Mouse (Mus musculus) forebrain, embryonic 13.5 days (tissue): Measurements from ENCODE around the gene Yars. TPM values are rescaled to one million over a fixed set of nuclear protein-coding genes. Genes with fewer than 3 reads are reported as not detected.

Experiments
- ATAC-seq: fragments of 200-750 bp; cut with Nextera tagmentation; 2 replicates; pipeline ENCODE4 v1.8.0; 2017
- H3K27ac ChIP-seq: fragments of 300-500 bp; sonication (generic); 2 replicates; pipeline ENCODE4 v1.5.1; 2015; ENCODE audit warnings: inconsistent platforms, mild to moderate bottlenecking, moderate library complexity
- H3K27me3 ChIP-seq: fragments of 300-500 bp; sonication (generic); 2 replicates; pipeline ENCODE4 v1.6.1; 2015; ENCODE audit warnings: mild to moderate bottlenecking, inconsistent platforms
- H3K36me3 ChIP-seq: fragments of 300-500 bp; sonication (generic); 2 replicates; pipeline ENCODE4 v1.6.1; 2015; ENCODE audit warnings: mild to moderate bottlenecking, inconsistent platforms; ENCODE audit not compliant: poor library complexity, severe bottlenecking
- H3K4me1 ChIP-seq: fragments of 300-500 bp; sonication (generic); 2 replicates; pipeline ENCODE4 v1.6.1; 2015; ENCODE audit warnings: inconsistent platforms
- H3K4me2 ChIP-seq: fragments of 300-500 bp; sonication (generic); 2 replicates; pipeline ENCODE4 v1.6.1; 2015; ENCODE audit warnings: inconsistent platforms, mild to moderate bottlenecking, moderate library complexity
- H3K4me3 ChIP-seq: fragments of 300-500 bp; sonication (generic); 2 replicates; pipeline ENCODE4 v1.5.1; 2015; ENCODE audit warnings: mild to moderate bottlenecking, inconsistent platforms
- H3K9ac ChIP-seq: fragments of 300-500 bp; sonication (generic); 2 replicates; pipeline ENCODE4 v1.6.1; 2015; ENCODE audit warnings: mild to moderate bottlenecking, inconsistent platforms
- H3K9me3 ChIP-seq: fragments of 300-500 bp; sonication (generic); replicated peaks from 2 replicates; pipeline ENCODE4 v1.6.1; 2016; ENCODE audit warnings: inconsistent platforms
- WGBS: fragments of 180-500 bp; shearing (Covaris S2); methylation state at CpG from one replicate; pipeline ENCODE4 v1.1.7; 2015; 5-methylcytosine and 5-hydroxymethylcytosine counted together
- polyA plus RNA-seq: library from polyadenylated mRNA; unstranded; fragments of >200 nt; fragmentation: Nextera tagmentation; extraction: Ambion mirVana; gene quantifications from 2 replicates; pipeline ENCODE4 v1.2.1, GENCODE M21; 2015

Yars gene
- polyA plus RNA-seq, result 100 and 106 TPM in 2 replicates

DNA sequence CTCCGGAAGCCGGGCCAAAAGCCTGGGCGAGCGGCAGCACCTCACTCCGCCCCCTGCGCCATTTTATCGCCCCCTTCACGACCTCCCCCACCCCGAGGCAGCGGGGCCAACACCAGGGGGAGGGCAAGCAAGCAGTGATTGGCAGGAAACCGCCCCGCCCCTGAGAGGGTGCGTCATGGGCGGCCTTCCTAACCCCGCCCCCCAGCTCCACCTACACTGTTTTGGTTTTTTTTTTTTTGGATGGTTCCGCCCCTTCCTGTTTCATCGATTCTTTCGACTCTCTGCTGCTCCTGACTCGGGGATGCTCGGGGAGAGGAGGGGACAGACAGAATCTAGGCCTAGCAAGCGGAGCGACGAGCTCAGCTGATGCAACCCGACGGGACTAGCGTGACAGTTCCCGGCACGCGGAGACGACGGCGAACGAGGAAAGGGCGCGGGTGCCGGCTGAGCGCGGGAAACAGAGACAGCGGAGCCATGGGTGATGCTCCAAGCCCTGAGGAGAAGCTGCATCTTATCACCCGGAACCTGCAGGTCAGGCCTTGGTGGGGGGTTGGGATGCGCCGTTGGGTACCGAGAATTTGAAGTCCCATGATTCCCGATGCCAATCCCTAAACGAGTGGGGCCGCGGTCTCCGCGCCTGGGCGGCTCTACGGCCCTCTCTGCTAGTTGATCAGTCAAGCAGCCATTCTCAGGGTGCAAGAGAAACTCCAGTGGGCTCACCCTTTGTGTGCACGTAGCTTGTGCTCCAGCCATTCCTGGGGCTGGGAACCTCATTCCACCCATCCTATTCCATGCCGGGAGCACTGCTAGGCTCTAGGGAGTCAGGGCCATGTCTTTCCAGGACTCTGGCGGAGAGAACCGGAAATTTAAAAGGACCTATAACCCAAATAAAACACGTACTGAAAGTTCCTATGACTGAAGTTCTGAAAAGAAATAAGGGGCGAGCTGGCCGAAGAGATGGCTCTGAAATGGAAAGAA is at the start of gene Yars, which contains the start of gene S100pbp:
Yars (plus strand) TSS at position 219 of the 978 bp plus-strand sequence.
S100pbp (minus strand) TSS at position 186 of the 978 bp plus-strand sequence.
- peak; percentile 85 for ATAC-seq
- under 1% methylated on average over 52 of the region's 58 CpGs for WGBS
- Histone ChIP-seq H3K27me3 (no peaks in the 10 kb centered on the region), H3K4me1 (peaks cover 27% of the 10 kb centered on the region), H3K27ac (peak within 1 kb of the TSS; percentile 87), H3K4me2 (peak within 1 kb of the TSS; percentile 92), H3K9me3 (no peaks in the 10 kb centered on the region), H3K9ac (peak within 1 kb of the TSS; percentile 85), H3K4me3 (peak within 1 kb of the TSS; percentile 80), H3K36me3 (peaks cover 15% of the 10 kb centered on the region)

GRCm38 (mm10) chr4:129140808-129141207 is 48.8 kb upstream of the Yars start:
- no peaks in the 10 kb centered on the region for H3K36me3 ChIP-seq
- H3K9me3 ChIP-seq, result no peaks in the 10 kb centered on the region
- no peak overlapping the region for H3K4me2 ChIP-seq
- H3K27me3 ChIP-seq, result peaks cover 35% of the 10 kb centered on the region
- H3K4me1 ChIP-seq, result peaks cover 48% of the 10 kb centered on the region
- 88% methylated on average over 4 of the region's 4 CpGs for WGBS
- no peak overlapping the region for H3K27ac ChIP-seq
- no peak overlapping the region for H3K9ac ChIP-seq
- H3K4me3 ChIP-seq, result no peak overlapping the region
- ATAC-seq, result no peak

DNA sequence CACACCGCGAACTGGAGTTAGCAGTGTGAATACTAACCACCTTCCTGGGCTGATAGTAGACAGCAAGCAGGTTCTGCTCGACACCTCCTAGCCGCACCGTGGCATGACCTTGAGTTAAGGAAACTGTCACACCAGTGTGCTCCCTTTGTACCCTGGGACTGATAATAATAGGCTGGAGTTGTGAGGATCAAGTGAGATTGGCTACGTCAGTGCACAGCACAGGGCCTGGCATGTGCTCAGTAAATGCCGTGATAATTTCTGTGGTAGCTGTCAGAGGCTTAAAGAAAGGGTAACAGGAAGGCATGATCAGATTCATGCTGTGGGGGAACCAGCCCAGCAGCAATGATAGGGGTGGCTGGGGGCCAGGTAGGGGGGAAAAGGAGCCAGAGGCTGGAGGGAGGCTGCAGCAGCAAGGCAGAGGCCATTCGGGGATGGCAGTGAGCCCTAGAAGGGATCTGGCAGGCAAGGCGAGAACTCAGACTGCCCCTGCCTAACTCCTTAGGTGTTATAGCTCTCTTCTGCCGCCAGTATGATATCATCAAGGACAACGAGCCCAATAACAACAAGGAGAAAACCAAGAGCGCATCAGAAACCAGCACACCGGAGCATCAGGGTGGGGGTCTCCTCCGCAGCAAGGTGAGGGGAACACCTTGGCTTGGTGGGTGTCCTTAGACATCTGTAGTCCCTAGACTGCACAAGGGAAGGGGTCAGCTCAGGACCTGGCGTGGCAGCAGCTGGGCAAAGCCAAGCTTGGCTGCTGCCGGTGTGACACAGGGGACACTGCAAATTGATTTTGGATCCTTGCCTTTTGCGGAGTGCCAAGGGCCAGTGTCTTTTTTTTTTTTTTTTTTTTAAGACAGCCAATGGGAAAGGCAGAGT is 47.8 kb upstream of the Yars start:
- H3K4me2 ChIP-seq, result no peak overlapping the region
- peaks cover 25% of the 10 kb centered on the region for H3K27me3 ChIP-seq
- no peak overlapping the region for H3K4me3 ChIP-seq
- peak overlapping the region; percentile 31; the same call in 1 of the 2 replicates for H3K27ac ChIP-seq
- WGBS, result 79% methylated on average over 17 of the region's 17 CpGs
- H3K9ac ChIP-seq, result no peak overlapping the region
- no peaks in the 10 kb centered on the region for H3K36me3 ChIP-seq
- peaks cover 40% of the 10 kb centered on the region for H3K4me1 ChIP-seq
- H3K9me3 ChIP-seq, result no peaks in the 10 kb centered on the region
- no peak for ATAC-seq

DNA sequence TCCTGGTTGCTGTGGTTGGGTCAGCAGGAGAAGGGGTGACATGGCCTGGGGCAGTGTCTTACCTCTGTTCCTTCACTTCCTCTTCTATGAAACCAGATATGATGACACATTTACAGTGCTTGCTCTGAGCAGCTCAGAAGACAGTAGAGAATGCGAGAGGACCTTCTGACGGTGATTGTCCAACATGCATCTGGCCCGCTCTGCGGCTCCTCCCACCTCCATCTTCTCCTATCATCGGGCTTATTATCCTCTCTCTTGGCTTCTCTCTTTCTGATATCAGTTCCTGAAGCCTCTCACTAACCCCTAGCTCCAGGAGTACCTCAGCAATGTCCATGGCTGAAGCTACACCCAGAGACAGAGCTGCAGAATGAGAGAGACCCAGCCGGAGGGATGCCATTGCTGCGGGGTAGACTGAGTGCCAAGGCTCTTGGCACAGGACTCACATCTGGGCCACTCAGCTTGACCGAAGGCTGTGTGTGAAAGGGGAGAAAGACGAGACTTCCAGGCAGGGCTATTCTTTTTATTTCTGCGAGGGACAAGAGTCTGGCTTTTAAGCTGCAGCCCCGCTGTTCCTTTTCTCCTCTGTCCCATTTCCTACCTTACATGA is 47.0 kb upstream of the Yars start:
- Histone ChIP-seq H3K9me3 (no peaks in the 10 kb centered on the region), H3K27me3 (peaks cover 18% of the 10 kb centered on the region), H3K36me3 (no peaks in the 10 kb centered on the region), H3K4me2 (no peak overlapping the region), H3K4me3 (no peak overlapping the region), H3K4me1 (peaks cover 36% of the 10 kb centered on the region), H3K27ac (no peak overlapping the region), H3K9ac (no peak overlapping the region)
- ATAC-seq, result no peak
- WGBS, result 86% methylated on average over 11 of the region's 11 CpGs

GRCm38 (mm10) chr4:129143509-129143908 is 46.1 kb upstream of the Yars start:
- peaks cover 3% of the 10 kb centered on the region; the same call in 1 of the 2 replicates for H3K36me3 ChIP-seq
- H3K27me3 ChIP-seq, result peaks cover 8% of the 10 kb centered on the region

GRCm38 (mm10) chr4:129144401-129145367 is 44.9 kb upstream of the Yars start:
- peak overlapping the region; percentile 70 for H3K27ac ChIP-seq
- peaks cover 14% of the 10 kb centered on the region for H3K36me3 ChIP-seq
- H3K9me3 ChIP-seq, result no peaks in the 10 kb centered on the region
- H3K27me3 ChIP-seq, result no peaks in the 10 kb centered on the region
- H3K4me3 ChIP-seq, result no peak overlapping the region
- 44% methylated on average over 16 of the region's 16 CpGs for WGBS
- peaks cover 44% of the 10 kb centered on the region for H3K4me1 ChIP-seq
- H3K4me2 ChIP-seq, result no peak overlapping the region
- ATAC-seq, result peak; percentile 80
- H3K9ac ChIP-seq, result no peak overlapping the region

More at GRCm38 (mm10) chr4:129143509-129143908, 46.1 kb upstream of the Yars start:
- Histone ChIP-seq H3K4me1 (peaks cover 42% of the 10 kb centered on the region), H3K4me2 (no peak overlapping the region), H3K9me3 (no peaks in the 10 kb centered on the region), H3K27ac (0 out of 2 replicates have a peak overlapping the region, but pooled peaks have one; percentile 70), H3K9ac (no peak overlapping the region), H3K4me3 (no peak overlapping the region)
- ATAC-seq, result no peak
- 88% methylated on average over 5 of the region's 5 CpGs for WGBS

- Histone ChIP-seq H3K4me3 (no peak overlapping the region), H3K4me1 (peaks cover 39% of the 10 kb centered on the region), H3K27ac (peak overlapping the region; percentile 70), H3K9me3 (no peaks in the 10 kb centered on the region), H3K9ac (no peak overlapping the region), H3K4me2 (no peak overlapping the region), H3K27me3 (no peaks in the 10 kb centered on the region), H3K36me3 (peaks cover 20% of the 10 kb centered on the region)
- no peak for ATAC-seq
- 72% methylated on average over 4 of the region's 4 CpGs for WGBS
These were observed 44.1 kb upstream of the Yars start for GRCm38 (mm10) chr4:129145411-129145810.

GRCm38 (mm10) chr4:129145943-129146342 is 43.6 kb upstream of the Yars start:
- Histone ChIP-seq H3K4me2 (no peak overlapping the region), H3K27ac (no peak overlapping the region), H3K4me3 (no peak overlapping the region), H3K27me3 (no peaks in the 10 kb centered on the region), H3K9ac (no peak overlapping the region), H3K4me1 (peaks cover 39% of the 10 kb centered on the region), H3K9me3 (no peaks in the 10 kb centered on the region), H3K36me3 (peaks cover 25% of the 10 kb centered on the region)
- no peak for ATAC-seq
- WGBS, result 84% methylated on average over 4 of the region's 4 CpGs

DNA sequence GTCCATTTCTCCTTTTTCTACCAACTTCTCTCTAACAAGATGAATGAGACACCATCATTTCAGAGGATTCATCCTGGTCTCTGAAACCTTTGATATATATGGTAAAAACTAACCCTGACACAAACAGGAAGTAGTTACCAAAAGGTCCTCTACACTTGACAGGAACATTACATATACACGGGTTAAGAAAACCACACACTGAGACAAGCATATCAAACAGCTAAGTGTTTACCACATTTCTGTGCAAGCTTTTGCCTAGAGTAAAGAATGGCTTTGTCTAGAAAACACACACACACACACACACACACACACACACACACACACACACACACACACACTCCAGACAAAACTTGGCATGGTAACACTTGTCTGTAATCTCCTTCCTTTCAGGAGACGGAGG is 43.2 kb upstream of the Yars start:
- no peak overlapping the region for H3K4me3 ChIP-seq
- no peaks in the 10 kb centered on the region for H3K27me3 ChIP-seq
- H3K4me1 ChIP-seq, result peaks cover 39% of the 10 kb centered on the region
- H3K36me3 ChIP-seq, result peaks cover 29% of the 10 kb centered on the region
- H3K27ac ChIP-seq, result no peak overlapping the region
- ATAC-seq, result no peak
- no peak overlapping the region for H3K4me2 ChIP-seq
- H3K9ac ChIP-seq, result no peak overlapping the region
- H3K9me3 ChIP-seq, result no peaks in the 10 kb centered on the region
- WGBS, result 68% methylated on average over 2 of the region's 2 CpGs

GRCm38 (mm10) chr4:129147552-129148103 is 41.9 kb upstream of the Yars start:
- no peaks in the 10 kb centered on the region for H3K9me3 ChIP-seq
- no peak overlapping the region for H3K9ac ChIP-seq
- no peak overlapping the region for H3K4me3 ChIP-seq
- WGBS, result 84% methylated on average over 13 of the region's 13 CpGs
- H3K27ac ChIP-seq, result no peak overlapping the region
- no peak overlapping the region for H3K4me2 ChIP-seq
- H3K36me3 ChIP-seq, result peaks cover 41% of the 10 kb centered on the region
- no peaks in the 10 kb centered on the region for H3K27me3 ChIP-seq
- no peak for ATAC-seq
- peaks cover 33% of the 10 kb centered on the region for H3K4me1 ChIP-seq
